Mouse (Mus musculus): ENCODE results near the gene Gm14862.
"Not testable (repeated sequence)": the region's sequence is repeated elsewhere in the genome, so short reads cannot be mapped to it uniquely, and the experiment has no call there.

- TF ChIP-seq CTCF (IDR thresholded peaks at IDR 0.05; ENCODE audit: low read depth); EP300 (optimal IDR thresholded peaks at IDR 0.05): not testable (repeated sequence)
Observed at GRCm38 (mm10) chrX:9293140-9293829, 36.6 kb upstream of the Gm14862 start.
